Mouse (Mus musculus) liver, postnatal 0 days (tissue): ENCODE data around the gene Cacng6.

ENCODE experiments used
- CTCF ChIP-seq: sonication (generic); IDR thresholded peaks from 2 replicates; pipeline ENCODE4 v1.5.1; 2016; ENCODE audit warnings: antibody characterized with exemption, low read depth
- EP300 ChIP-seq: IDR thresholded peaks from 2 replicates; pipeline ENCODE4 v1.6.1; 2016; ENCODE audit warnings: antibody characterized with exemption, low read depth, mild to moderate bottlenecking

GRCm38 (mm10) chr7:3474291-3475080 lies 50.5 kb downstream of the Cacng6 start:
- TF ChIP-seq EP300 (no peak), CTCF (no peak)
